Mouse (Mus musculus) MEL (cell line): ENCODE measurements around the gene Ylpm1. TPM values are rescaled to one million over a fixed set of nuclear protein-coding genes. Genes with fewer than 3 reads are reported as not detected.

ENCODE experiments used
- DNase-seq: peaks from one replicate; pipeline ENCODE4 v3.0.0; 2011; ENCODE audit warnings: low read depth, low spot score
- H3K27ac ChIP-seq: 2 replicates; pipeline ENCODE4 v1.5.1; 2012; ENCODE audit warnings: low read depth, mild to moderate bottlenecking, control low read depth, low read length, moderate library complexity; ENCODE audit not compliant: control insufficient read depth
- H3K27me3 ChIP-seq, 2 experiments: fragments of 150-350 bp in 1 of 2; sonication (generic) in 1 of 2; 2 replicates each; pipeline ENCODE4 v1.6.1; 2012; ENCODE audit warnings: low read length in 2 of 2, mild to moderate bottlenecking in 2 of 2, improper control_type of control experiment in 1 of 2, moderate library complexity in 1 of 2; ENCODE audit not compliant: insufficient read depth in 2 of 2, control insufficient read depth in 1 of 2
- H3K36me3 ChIP-seq, 2 experiments: 2 replicates each; pipeline ENCODE4 v1.6.1; 2012 to 2014; ENCODE audit warnings: low read length in 2 of 2, improper control_type of control experiment in 1 of 2, inconsistent platforms in 1 of 2, mild to moderate bottlenecking in 1 of 2; ENCODE audit not compliant: insufficient read depth in 2 of 2, control insufficient read depth in 1 of 2
- H3K4me1 ChIP-seq, 2 experiments: fragments of 150-350 bp in 1 of 2; sonication (generic) in 1 of 2; 2 replicates each; pipeline ENCODE4 v1.6.1; 2012; ENCODE audit warnings: low read length in 2 of 2, improper control_type of control experiment in 1 of 2, mild to moderate bottlenecking in 1 of 2; ENCODE audit not compliant: insufficient read depth in 2 of 2, control insufficient read depth in 1 of 2
- H3K4me3 ChIP-seq, 2 experiments: fragments of 150-350 bp in 1 of 2; sonication (generic) in 1 of 2; 2 replicates each; pipeline ENCODE4 v1.5.1; 2012; ENCODE audit warnings: low read depth in 2 of 2, low read length in 2 of 2, mild to moderate bottlenecking in 2 of 2, moderate library complexity in 2 of 2, control low read depth in 1 of 2, improper control_type of control experiment in 1 of 2; ENCODE audit not compliant: control insufficient read depth in 1 of 2, insufficient read depth in 1 of 2
- H3K79me2 ChIP-seq: 2 replicates; pipeline ENCODE4 v1.6.1; 2012; ENCODE audit warnings: mild to moderate bottlenecking, low read length, moderate library complexity; ENCODE audit not compliant: control insufficient read depth, poor library complexity, insufficient read depth
- H3K9ac ChIP-seq: 2 replicates; pipeline ENCODE4 v1.6.1; 2012; ENCODE audit warnings: low read depth, mild to moderate bottlenecking, control low read depth, low read length, moderate library complexity; ENCODE audit not compliant: control insufficient read depth, poor library complexity, severe bottlenecking
- H3K9me3 ChIP-seq: fragments of 150-350 bp; sonication (generic); replicated peaks from 2 replicates; pipeline ENCODE4 v1.6.1; 2012; ENCODE audit warnings: mild to moderate bottlenecking, low read length, improper control_type of control experiment, moderate library complexity; ENCODE audit not compliant: insufficient read depth
- BHLHE40 ChIP-seq: IDR thresholded peaks from 2 replicates; pipeline ENCODE4 v1.6.1; 2012; ENCODE audit warnings: low read depth, mild to moderate bottlenecking, inconsistent platforms, low read length, improper control_type of control experiment, borderline replicate concordance
- CHD1 ChIP-seq: IDR thresholded peaks from 2 replicates; pipeline ENCODE4 v1.6.1; 2012; ENCODE audit warnings: low read depth, mild to moderate bottlenecking, inconsistent platforms, low read length, improper control_type of control experiment
- ELF1 ChIP-seq: IDR thresholded peaks from 2 replicates; pipeline ENCODE4 v1.6.1; 2014; ENCODE audit warnings: low read depth, mild to moderate bottlenecking, inconsistent platforms, low read length, improper control_type of control experiment, moderate library complexity
- JUND ChIP-seq: IDR thresholded peaks from 2 replicates; pipeline ENCODE4 v1.6.1; 2011; ENCODE audit warnings: low read depth, mild to moderate bottlenecking, improper control_type of control experiment, low read length
- MAFK ChIP-seq: IDR thresholded peaks from 2 replicates; pipeline ENCODE4 v1.6.1; 2011; ENCODE audit warnings: low read depth, mild to moderate bottlenecking, low read length, improper control_type of control experiment, borderline replicate concordance
- MAZ ChIP-seq: IDR thresholded peaks from 2 replicates; pipeline ENCODE4 v1.6.1; 2012; ENCODE audit warnings: low read depth, mild to moderate bottlenecking, inconsistent platforms, low read length, improper control_type of control experiment
- NELFE ChIP-seq: IDR thresholded peaks from 2 replicates; pipeline ENCODE4 v1.6.1; 2011; ENCODE audit warnings: low read depth, low read length, improper control_type of control experiment
- POLR2A ChIP-seq, 2 experiments: IDR thresholded peaks; 2 replicates each; pipeline ENCODE4 v1.6.1; 2011 to 2012; ENCODE audit warnings: low read length in 2 of 2, mild to moderate bottlenecking in 2 of 2, control low read depth in 1 of 2, improper control_type of control experiment in 1 of 2, low read depth in 1 of 2, moderate library complexity in 1 of 2; ENCODE audit not compliant: control insufficient read depth in 1 of 2, insufficient read depth in 1 of 2, poor library complexity in 1 of 2
- RCOR1 ChIP-seq: IDR thresholded peaks from 2 replicates; pipeline ENCODE4 v1.6.1; 2012; ENCODE audit warnings: low read depth, mild to moderate bottlenecking, inconsistent platforms, low read length, improper control_type of control experiment
- SIN3A ChIP-seq: IDR thresholded peaks from 2 replicates; pipeline ENCODE4 v1.6.1; 2012; ENCODE audit warnings: low read length, improper control_type of control experiment, inconsistent platforms
- TAL1 ChIP-seq: IDR thresholded peaks from 2 replicates; pipeline ENCODE4 v1.6.1; 2012; ENCODE audit warnings: mild to moderate bottlenecking, inconsistent platforms, low read length, moderate library complexity, mixed read lengths
- UBTF ChIP-seq: IDR thresholded peaks from 2 replicates; pipeline ENCODE4 v1.6.1; 2012; ENCODE audit warnings: low read depth, mild to moderate bottlenecking, inconsistent platforms, low read length, improper control_type of control experiment, moderate library complexity, borderline replicate concordance; ENCODE audit not compliant: insufficient read depth
- USF2 ChIP-seq, 2 experiments: IDR thresholded peaks; 2 replicates each; pipeline ENCODE4 v1.6.1; 2011 to 2012; ENCODE audit warnings: improper control_type of control experiment in 2 of 2, low read length in 2 of 2, borderline replicate concordance in 1 of 2, inconsistent platforms in 1 of 2, low read depth in 1 of 2, mild to moderate bottlenecking in 1 of 2; ENCODE audit not compliant: insufficient read depth in 1 of 2
- ZC3H11A ChIP-seq: IDR thresholded peaks from 2 replicates; pipeline ENCODE4 v1.6.1; 2012; ENCODE audit warnings: low read depth, mild to moderate bottlenecking, inconsistent platforms, low read length, improper control_type of control experiment
- ZKSCAN1 ChIP-seq: IDR thresholded peaks from 2 replicates; pipeline ENCODE4 v1.6.1; 2012; ENCODE audit warnings: low read depth, mild to moderate bottlenecking, inconsistent platforms, low read length, improper control_type of control experiment, moderate library complexity
- ZMIZ1 ChIP-seq: IDR thresholded peaks from 2 replicates; pipeline ENCODE4 v1.6.1; 2012; ENCODE audit warnings: low read depth, mild to moderate bottlenecking, inconsistent platforms, low read length, improper control_type of control experiment, moderate library complexity
- polyA plus RNA-seq, 2 experiments: library from polyadenylated mRNA; stranded (reverse) in 1 of 2; unstranded in 1 of 2; fragments of >175 nt in 1 of 2; fragments of >200 nt in 1 of 2; gene quantifications; 2 replicates each; pipeline versions ENCODE4 v1.2.1 to v1.2.4; 2012; ENCODE audit warnings: low replicate concordance in 2 of 2, low read depth in 1 of 2; ENCODE audit not compliant: insufficient read length in 2 of 2, insufficient read depth in 1 of 2, missing spikeins in 1 of 2
- total RNA-seq: library from RNA; depleted of rRNA; stranded (reverse); fragments of 300-350 nt; gene quantifications from 2 replicates; pipeline ENCODE4 v1.2.3, GENCODE M21; 2012

Gene Ylpm1
- total and polyA plus RNA-seq, 3 experiments = 16.9 to 41.8 (median 29.9) TPM

DNA sequence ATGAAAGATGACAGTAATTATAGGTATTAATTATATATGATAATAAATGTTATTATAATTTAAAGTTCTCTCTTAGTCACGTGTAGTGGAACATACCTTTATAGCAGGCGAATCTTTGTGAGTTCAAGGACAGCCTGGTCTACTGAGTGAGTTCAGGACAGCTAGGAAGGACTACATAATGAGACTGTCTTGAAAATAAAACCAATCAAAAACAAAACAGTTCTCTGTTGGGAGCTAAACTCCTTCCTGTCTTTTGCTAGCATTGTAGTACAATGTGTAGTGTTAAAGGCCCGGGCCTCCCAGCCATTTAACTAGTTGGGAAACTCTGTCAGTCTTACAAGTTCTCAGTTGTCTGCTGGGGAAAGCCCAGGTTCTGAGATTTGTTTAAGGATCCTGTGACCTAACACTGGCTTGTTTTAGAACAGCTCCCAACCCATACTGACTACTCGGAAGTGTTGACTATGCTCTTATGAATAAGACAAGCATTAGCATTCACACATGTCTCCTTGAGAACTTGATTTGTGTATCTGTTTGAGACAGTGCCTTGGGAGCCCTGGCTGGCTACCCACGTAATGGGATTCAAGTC, 105.5 kb downstream of the Ylpm1 start:
- no peak overlapping the region for H3K27ac ChIP-seq
- no peak for TF ChIP-seq ZC3H11A
- no peak for TF ChIP-seq BHLHE40
- no peak for TF ChIP-seq ELF1
- TF ChIP-seq CHD1 = no peak
- no peak for TF ChIP-seq TAL1
- no peak for TF ChIP-seq ZKSCAN1
- TF ChIP-seq JUND = no peak
- TF ChIP-seq RCOR1 = no peak
- no peak for TF ChIP-seq MAFK
- no peak for TF ChIP-seq ZMIZ1
- no peak for TF ChIP-seq USF2 (IDR thresholded peaks at IDR 0.05; ENCODE audit: borderline replicate concordance in 1 of 2, insufficient read depth in 1 of 2, low read depth in 1 of 2, low read length in 2 of 2)
- TF ChIP-seq MAZ = no peak
- TF ChIP-seq POLR2A (IDR thresholded peaks at IDR 0.05; ENCODE audit: control insufficient read depth in 1 of 2, insufficient read depth in 1 of 2, low read depth in 1 of 2, low read length in 2 of 2, poor library complexity in 1 of 2) = no peak
- H3K9ac ChIP-seq = no peak overlapping the region
- no peak overlapping the region for H3K4me3 ChIP-seq
- H3K4me1 ChIP-seq = peaks cover 2 to 5% of the 10 kb centered on the region in 2 experiments
- H3K27me3 ChIP-seq = no peaks in the 10 kb centered on the region
- no peaks in the 10 kb centered on the region for H3K9me3 ChIP-seq
- H3K79me2 ChIP-seq = no peaks in the 10 kb centered on the region
- DNase-seq = no peak
- no peaks in the 10 kb centered on the region; a peak in 1 of 4 replicates for H3K36me3 ChIP-seq

DNA sequence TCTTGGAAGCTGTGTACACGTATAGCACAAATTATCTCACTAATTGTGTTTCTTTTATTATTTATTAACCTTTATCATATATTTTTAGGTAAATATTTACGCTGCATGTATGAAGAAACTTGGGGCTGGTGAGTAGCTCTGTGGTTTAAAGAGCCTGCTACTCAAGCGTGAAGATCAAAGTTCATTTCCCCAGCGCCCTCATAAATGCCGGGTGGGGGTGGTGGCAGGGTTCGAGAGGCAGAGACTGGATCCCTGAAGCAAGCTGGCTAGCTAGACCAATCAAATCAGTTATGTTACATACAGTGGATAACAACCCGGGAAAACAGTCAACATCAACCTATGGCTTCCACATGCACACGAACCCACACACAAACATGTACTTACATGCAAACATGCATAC, 107.0 kb downstream of the Ylpm1 start:
- Histone ChIP-seq H3K9ac (no peak overlapping the region), H3K9me3 (no peaks in the 10 kb centered on the region), H3K27ac (no peak overlapping the region), H3K4me3 (no peak overlapping the region), H3K27me3 (no peaks in the 10 kb centered on the region), H3K4me1 (no peaks in the 10 kb centered on the region), H3K79me2 (no peaks in the 10 kb centered on the region), H3K36me3 (no peaks in the 10 kb centered on the region)
- no peak for DNase-seq
- TF ChIP-seq ZMIZ1 (no peak), USF2 (IDR thresholded peaks at IDR 0.05; ENCODE audit: borderline replicate concordance in 1 of 2, insufficient read depth in 1 of 2, low read depth in 1 of 2, low read length in 2 of 2) (no peak), JUND (no peak), SIN3A (no peak), NELFE (no peak), UBTF (no peak)
